30 mouse cellular contexts compared by ENCODE assay signal in the genomic region with DNA sequence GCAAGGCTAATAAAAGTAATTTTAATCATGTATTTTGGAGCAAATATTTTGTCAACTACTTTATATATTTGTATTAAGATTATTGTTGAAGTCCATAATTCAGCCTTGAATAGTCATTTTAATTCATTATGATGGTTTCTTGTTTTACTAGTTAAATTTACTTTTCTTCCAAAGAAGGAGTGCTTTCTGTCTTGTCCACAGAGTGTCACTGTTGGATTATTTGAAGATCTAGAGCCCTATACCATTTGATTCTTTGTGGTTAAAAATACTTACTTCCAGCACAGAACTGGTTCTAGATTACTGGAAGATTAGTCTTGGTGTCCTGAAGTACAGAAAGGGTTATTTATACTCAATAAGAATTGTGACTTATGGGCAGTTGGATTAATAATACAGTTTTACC. TPM values are rescaled to one million over a fixed set of nuclear protein-coding genes. Genes with fewer than 3 reads are reported as not detected.
"Had no signal": no experiment of that assay in that cellular context is flagged by ENCODE, and none has a peak within 500 bp of the region (broad histone marks: within the 10 kb centered on the region; RNA-seq: fewer than 3 reads in every experiment).

No protein-coding gene starts in this region.

- H3K9me3 ChIP-seq: intestine, embryonic 15.5 days; kidney, embryonic 15.5 days; limb, embryonic 12.5 days; limb, embryonic 15.5 days; midbrain, embryonic 12.5 days; neural tube, embryonic 13.5 days had no signal

- H3K4me2 ChIP-seq: intestine, embryonic 15.5 days; kidney, embryonic 15.5 days; limb, embryonic 12.5 days; limb, embryonic 15.5 days; liver, embryonic 11.5 days; lung, embryonic 14.5 days; midbrain, embryonic 12.5 days; neural tube, embryonic 13.5 days had no signal

- ATAC-seq: intestine, embryonic 15.5 days; liver, postnatal 0 days; lung, postnatal 0 days had no signal

- H3K9ac ChIP-seq: intestine, embryonic 15.5 days; kidney, embryonic 15.5 days; limb, embryonic 12.5 days; limb, embryonic 15.5 days; liver, embryonic 14.5 days; liver, postnatal 0 days; lung, embryonic 14.5 days; midbrain, embryonic 12.5 days; neural tube, embryonic 13.5 days had no signal

- H3K27ac ChIP-seq: intestine, embryonic 15.5 days; kidney, embryonic 15.5 days; limb, embryonic 12.5 days; limb, embryonic 15.5 days; liver, embryonic 14.5 days; macrophage; midbrain, embryonic 12.5 days; neural tube, embryonic 13.5 days had no signal

- H3K4me3 ChIP-seq: intestine, embryonic 15.5 days; kidney, embryonic 15.5 days; limb, embryonic 12.5 days; limb, embryonic 15.5 days; midbrain, embryonic 12.5 days; myocyte; neural tube, embryonic 13.5 days had no signal

- DNase-seq: kidney, adult 11 months; kidney, adult 8-10 months; kidney, postnatal 10 days; kidney, postnatal 36 days; layer of hippocampus, adult 9-11 months; left cerebral cortex, postnatal 4 days; liver, postnatal 0 days; lung, embryonic 14.5 days; retina, postnatal 1 day; right cerebral cortex, postnatal 4 days; thymus, postnatal 25 days had no signal

- H3K27me3 ChIP-seq: intestine, embryonic 15.5 days; limb, embryonic 12.5 days; limb, embryonic 15.5 days; neural tube, embryonic 13.5 days had no signal

- H3K36me3 ChIP-seq: intestine, embryonic 15.5 days; kidney, embryonic 15.5 days; limb, embryonic 12.5 days; limb, embryonic 15.5 days; midbrain, embryonic 12.5 days; neural tube, embryonic 13.5 days had no signal

- H3K4me1 ChIP-seq: intestine, embryonic 15.5 days; kidney, embryonic 15.5 days; limb, embryonic 12.5 days; limb, embryonic 15.5 days; midbrain, embryonic 12.5 days; neural tube, embryonic 13.5 days had no signal

RNA-seq across cellular contexts. Expression of a gene that starts 29.2 kb away (rescaled TPM):
- total RNA-seq: layer of hippocampus, postnatal 25 days; left cerebral cortex, adult 18-20 months; left cerebral cortex, postnatal 10 days; megakaryocyte, adult 5-6 weeks; monocyte, adult 5-6 weeks; neutrophil, adult 5-6 weeks had no signal
- polyA plus RNA-seq: intestine, embryonic 15.5 days; kidney, embryonic 15.5 days; limb, embryonic 12.5 days; limb, embryonic 15.5 days; liver, embryonic 11.5 days; liver, embryonic 14.5 days; liver, postnatal 0 days; lung, embryonic 14.5 days; lung, postnatal 0 days; macrophage; midbrain, embryonic 12.5 days; myocyte; neural tube, embryonic 13.5 days; stomach, embryonic 14.5 days; thymus, postnatal 0 days had no signal
